Mouse (Mus musculus): ENCODE results near the gene Zfp711. TPM values are rescaled to one million over a fixed set of nuclear protein-coding genes. Genes with fewer than 3 reads are reported as not detected.

Zfp711 gene
- total and polyA plus RNA-seq, 3 experiments: not detected

GRCm38 (mm10) chrX:112601306-112602120, 1.2 kb downstream of the Zfp711 start:
- Histone ChIP-seq H3K9ac (ENCODE audit: insufficient read depth, low read depth) (no peak overlapping the region), H3K27ac (ENCODE audit: insufficient read depth, low read depth) (no peak overlapping the region), H3K79me2 (replicated peaks; ENCODE audit: control insufficient read depth, extremely low read depth, insufficient read depth, poor library complexity, severe bottlenecking) (no peaks in the 10 kb centered on the region), H3K4me1 (ENCODE audit: control insufficient read depth in 1 of 2, insufficient read depth in 2 of 2) (no peaks in the 10 kb centered on the region), H3K36me3 (replicated peaks in 1 of 2; ENCODE audit: control insufficient read depth in 1 of 2, insufficient read depth in 1 of 2, low read length in 1 of 2) (no peaks in the 10 kb centered on the region), H3K4me3 (replicated peaks in 1 of 3; ENCODE audit: low read depth in 2 of 3, low read length in 2 of 3, poor library complexity in 1 of 3) (no peak overlapping the region), H3K9me3 (replicated peaks; ENCODE audit: low read length) (peaks cover 4% of the 10 kb centered on the region), H3K4me2 (ENCODE audit: insufficient read depth, low read depth, poor library complexity, severe bottlenecking) (no peak overlapping the region), H3K27me3 (replicated peaks) (no peaks in the 10 kb centered on the region)
- no peak for DNase-seq (ENCODE audit: extremely low read depth)
- in situ Hi-C loops (cut with MboI; ENCODE audit: low pct_ligation_motif_present, low pct_unique_long_range_greater_than_20kb, low sequenced_read_pairs): no loop called here
- dilution Hi-C loops (cut with MboI; ENCODE audit: extremely low pct_ligation_motif_present, extremely low pct_unique_long_range_greater_than_20kb, low sequenced_read_pairs): no loop called here
- TF ChIP-seq BHLHE40 (IDR thresholded peaks at IDR 0.05; ENCODE audit: low read depth, low read length) (no peak), POLR2AphosphoS2 (IDR thresholded peaks at IDR 0.05; ENCODE audit: low read depth, low read length) (no peak), MAX (IDR thresholded peaks at IDR 0.05; ENCODE audit: low read length) (no peak), NRF1 (IDR thresholded peaks at IDR 0.05; ENCODE audit: low read depth, low read length) (no peak)

GRCm38 (mm10) chrX:112675525-112675924, 75.2 kb downstream of the Zfp711 start:
- Histone ChIP-seq H3K79me2 (replicated peaks; ENCODE audit: control insufficient read depth, extremely low read depth, insufficient read depth, poor library complexity, severe bottlenecking) (no peaks in the 10 kb centered on the region), H3K4me1 (ENCODE audit: control insufficient read depth in 1 of 2, insufficient read depth in 2 of 2) (no peaks in the 10 kb centered on the region), H3K9me3 (replicated peaks; ENCODE audit: low read length) (no peaks in the 10 kb centered on the region), H3K4me3 (replicated peaks in 1 of 3; ENCODE audit: low read depth in 2 of 3, low read length in 2 of 3, poor library complexity in 1 of 3) (no peak overlapping the region), H3K27me3 (replicated peaks) (no peaks in the 10 kb centered on the region), H3K9ac (ENCODE audit: insufficient read depth, low read depth) (no peak overlapping the region), H3K4me2 (ENCODE audit: insufficient read depth, low read depth, poor library complexity, severe bottlenecking) (no peak overlapping the region), H3K27ac (ENCODE audit: insufficient read depth, low read depth) (no peak overlapping the region), H3K36me3 (replicated peaks in 1 of 2; ENCODE audit: control insufficient read depth in 1 of 2, insufficient read depth in 1 of 2, low read length in 1 of 2) (no peaks in the 10 kb centered on the region)
- TF ChIP-seq MAX (IDR thresholded peaks at IDR 0.05; ENCODE audit: low read length) (no peak), KAT2A (IDR thresholded peaks at IDR 0.05; ENCODE audit: insufficient replicate concordance, low read length) (no peak), POLR2A (IDR thresholded peaks at IDR 0.05; ENCODE audit: low read depth, low read length) (no peak), ELF1 (IDR thresholded peaks at IDR 0.05; ENCODE audit: low read depth, low read length) (no peak), HCFC1 (IDR thresholded peaks at IDR 0.05; ENCODE audit: low read depth, low read length) (no peak), MYC (IDR thresholded peaks at IDR 0.05; ENCODE audit: low read depth, low read length) (no peak), POLR2AphosphoS2 (IDR thresholded peaks at IDR 0.05; ENCODE audit: low read depth, low read length) (no peak), EP300 (IDR thresholded peaks at IDR 0.05; ENCODE audit: low read length) (no peak), JUND (conservative IDR thresholded peaks at IDR 0.05; ENCODE audit: low read depth, low read length) (no peak), JUN (IDR thresholded peaks at IDR 0.05; ENCODE audit: insufficient read depth, low read depth, low read length) (no peak), E2F4 (IDR thresholded peaks at IDR 0.05; ENCODE audit: insufficient replicate concordance, low read depth, low read length) (no peak), NELFE (IDR thresholded peaks at IDR 0.05; ENCODE audit: low read depth, low read length) (no peak), MXI1 (IDR thresholded peaks at IDR 0.05; ENCODE audit: low read depth, low read length) (no peak), RAD21 (IDR thresholded peaks at IDR 0.05; ENCODE audit: low read depth, low read length) (no peak)
- in situ Hi-C loops (cut with MboI; ENCODE audit: low pct_ligation_motif_present, low pct_unique_long_range_greater_than_20kb, low sequenced_read_pairs): no loop called here
- dilution Hi-C loops (cut with MboI; ENCODE audit: extremely low pct_ligation_motif_present, extremely low pct_unique_long_range_greater_than_20kb, low sequenced_read_pairs): no loop called here
- no peak for DNase-seq (ENCODE audit: extremely low read depth)
